Mouse (Mus musculus) CH12.LX (cell line): ENCODE results near the gene Ehf. TPM values are rescaled to one million over a fixed set of nuclear protein-coding genes. Genes with fewer than 3 reads are reported as not detected.

Experiments
- DNase-seq: peaks from one replicate; pipeline ENCODE4 v3.0.0-alpha.2; 2013; ENCODE audit errors: extremely low read depth
- H3K27ac ChIP-seq: 2 replicates; pipeline ENCODE4 v1.5.1; 2012; ENCODE audit warnings: low read depth, mild to moderate bottlenecking, control low read depth, moderate library complexity; ENCODE audit not compliant: insufficient read depth
- H3K27me3 ChIP-seq: replicated peaks from 2 replicates; pipeline ENCODE3; 2012; ENCODE audit warnings: inconsistent platforms
- H3K36me3 ChIP-seq, 2 experiments: replicated peaks in 1 of 2; 2 replicates each; pipeline versions ENCODE3 to v1.6.1; 2012; ENCODE audit warnings: inconsistent platforms in 1 of 2, low read length in 1 of 2, mild to moderate bottlenecking in 1 of 2, mixed read lengths in 1 of 2, moderate library complexity in 1 of 2; ENCODE audit not compliant: control insufficient read depth in 1 of 2, insufficient read depth in 1 of 2
- H3K4me1 ChIP-seq, 2 experiments: 2 replicates each; pipeline ENCODE4 v1.6.1; 2012; ENCODE audit warnings: inconsistent platforms in 1 of 2, moderate library complexity in 1 of 2; ENCODE audit not compliant: insufficient read depth in 2 of 2, control insufficient read depth in 1 of 2
- H3K4me2 ChIP-seq: 2 replicates; pipeline ENCODE4 v1.6.1; 2012; ENCODE audit warnings: low read depth, mild to moderate bottlenecking, control low read depth; ENCODE audit not compliant: poor library complexity, insufficient read depth, severe bottlenecking
- H3K4me3 ChIP-seq, 3 experiments: fragments of 150-350 bp in 1 of 3; sonication (generic) in 1 of 3; replicated peaks in 1 of 3; 2 replicates each; pipeline versions ENCODE3 to v1.5.1; 2011 to 2012; ENCODE audit warnings: low read depth in 2 of 3, low read length in 2 of 3, mild to moderate bottlenecking in 2 of 3, moderate library complexity in 2 of 3, control low read depth in 1 of 3, improper control_type of control experiment in 1 of 3, inconsistent platforms in 1 of 3, mixed read lengths in 1 of 3; ENCODE audit not compliant: poor library complexity in 1 of 3
- H3K79me2 ChIP-seq: replicated peaks from 2 replicates; pipeline ENCODE4 v1.6.1; 2012; ENCODE audit warnings: mild to moderate bottlenecking, moderate library complexity; ENCODE audit not compliant: control insufficient read depth, poor library complexity, insufficient read depth, severe bottlenecking; ENCODE audit errors: extremely low read depth
- H3K9ac ChIP-seq: 2 replicates; pipeline ENCODE4 v1.6.1; 2012; ENCODE audit warnings: low read depth, mild to moderate bottlenecking, control low read depth, moderate library complexity; ENCODE audit not compliant: insufficient read depth
- H3K9me3 ChIP-seq: replicated peaks from 2 replicates; pipeline ENCODE3; 2012; ENCODE audit warnings: low read length, inconsistent platforms, mixed read lengths
- BHLHE40 ChIP-seq: IDR thresholded peaks from 2 replicates; pipeline ENCODE4 v1.6.1; 2011; ENCODE audit warnings: mild to moderate bottlenecking, low read depth, low read length, improper control_type of control experiment
- CHD1 ChIP-seq: IDR thresholded peaks from 2 replicates; pipeline ENCODE4 v1.6.1; 2012; ENCODE audit warnings: low read depth, low read length, improper control_type of control experiment, inconsistent platforms
- CTCF ChIP-seq, 2 experiments: IDR thresholded peaks in 1 of 2; conservative IDR thresholded peaks in 1 of 2; 2 replicates each; pipeline ENCODE4 v1.5.1; 2011 to 2012; ENCODE audit warnings: low read depth in 2 of 2, low read length in 2 of 2, improper control_type of control experiment in 1 of 2, inconsistent platforms in 1 of 2, mild to moderate bottlenecking in 1 of 2, moderate library complexity in 1 of 2
- E2F4 ChIP-seq: IDR thresholded peaks from 2 replicates; pipeline ENCODE4 v1.6.1; 2011; ENCODE audit warnings: low read depth, low read length, improper control_type of control experiment; ENCODE audit not compliant: insufficient replicate concordance
- ELF1 ChIP-seq: IDR thresholded peaks from 2 replicates; pipeline ENCODE4 v1.6.1; 2014; ENCODE audit warnings: low read depth, mild to moderate bottlenecking, inconsistent platforms, low read length, improper control_type of control experiment
- ETS1 ChIP-seq: conservative IDR thresholded peaks from 2 replicates; pipeline ENCODE4 v1.6.1; 2012; ENCODE audit warnings: low read depth, mild to moderate bottlenecking, inconsistent platforms, low read length, improper control_type of control experiment, moderate library complexity
- HCFC1 ChIP-seq: IDR thresholded peaks from 2 replicates; pipeline ENCODE4 v1.6.1; 2012; ENCODE audit warnings: low read depth, mild to moderate bottlenecking, inconsistent platforms, low read length, improper control_type of control experiment
- JUND ChIP-seq: conservative IDR thresholded peaks from 2 replicates; pipeline ENCODE4 v1.6.1; 2011; ENCODE audit warnings: low read depth, low read length, improper control_type of control experiment
- KAT2A ChIP-seq: IDR thresholded peaks from 2 replicates; pipeline ENCODE4 v1.6.1; 2012; ENCODE audit warnings: low read length, improper control_type of control experiment, inconsistent platforms; ENCODE audit not compliant: insufficient replicate concordance
- MAX ChIP-seq: IDR thresholded peaks from 2 replicates; pipeline ENCODE4 v1.6.1; 2011; ENCODE audit warnings: low read length, improper control_type of control experiment
- MAZ ChIP-seq: IDR thresholded peaks from 2 replicates; pipeline ENCODE4 v1.6.1; 2012; ENCODE audit warnings: low read depth, mild to moderate bottlenecking, inconsistent platforms, low read length, improper control_type of control experiment, moderate library complexity
- MXI1 ChIP-seq: IDR thresholded peaks from 2 replicates; pipeline ENCODE4 v1.6.1; 2011; ENCODE audit warnings: mild to moderate bottlenecking, low read depth, low read length, improper control_type of control experiment
- MYC ChIP-seq: IDR thresholded peaks from 2 replicates; pipeline ENCODE4 v1.6.1; 2011; ENCODE audit warnings: low read depth, mild to moderate bottlenecking, improper control_type of control experiment, low read length
- NELFE ChIP-seq: IDR thresholded peaks from 2 replicates; pipeline ENCODE4 v1.6.1; 2011; ENCODE audit warnings: low read depth, low read length, improper control_type of control experiment
- NRF1 ChIP-seq: IDR thresholded peaks from 2 replicates; pipeline ENCODE4 v1.6.1; 2014; ENCODE audit warnings: low read depth, mild to moderate bottlenecking, inconsistent platforms, low read length, improper control_type of control experiment, moderate library complexity
- PAX5 ChIP-seq: IDR thresholded peaks from 2 replicates; pipeline ENCODE4 v1.6.1; 2012; ENCODE audit warnings: low read length, inconsistent platforms, mixed read lengths
- POLR2AphosphoS2 ChIP-seq: IDR thresholded peaks from 2 replicates; pipeline ENCODE4 v1.6.1; 2011; ENCODE audit warnings: low read depth, low read length, improper control_type of control experiment
- RAD21 ChIP-seq: IDR thresholded peaks from 2 replicates; pipeline ENCODE4 v1.6.1; 2011; ENCODE audit warnings: low read depth, mild to moderate bottlenecking, low read length, improper control_type of control experiment, moderate library complexity
- RCOR1 ChIP-seq: conservative IDR thresholded peaks from 2 replicates; pipeline ENCODE4 v1.6.1; 2012; ENCODE audit warnings: low read depth, mild to moderate bottlenecking, inconsistent platforms, low read length, improper control_type of control experiment
- SIN3A ChIP-seq: IDR thresholded peaks from 2 replicates; pipeline ENCODE4 v1.6.1; 2012; ENCODE audit warnings: low read length, improper control_type of control experiment, inconsistent platforms
- TCF12 ChIP-seq: IDR thresholded peaks from 2 replicates; pipeline ENCODE4 v1.6.1; 2014; ENCODE audit warnings: low read depth, mild to moderate bottlenecking, inconsistent platforms, low read length, improper control_type of control experiment
- UBTF ChIP-seq: IDR thresholded peaks from 2 replicates; pipeline ENCODE4 v1.6.1; 2012; ENCODE audit warnings: low read depth, mild to moderate bottlenecking, inconsistent platforms, low read length, improper control_type of control experiment, moderate library complexity
- USF2 ChIP-seq: conservative IDR thresholded peaks from 2 replicates; pipeline ENCODE4 v1.6.1; 2011; ENCODE audit warnings: low read depth, low read length, improper control_type of control experiment
- ZC3H11A ChIP-seq: IDR thresholded peaks from 2 replicates; pipeline ENCODE4 v1.6.1; 2012; ENCODE audit warnings: low read depth, mild to moderate bottlenecking, inconsistent platforms, low read length, improper control_type of control experiment
- ZNF384 ChIP-seq: IDR thresholded peaks from 2 replicates; pipeline ENCODE4 v1.6.1; 2012; ENCODE audit warnings: low read depth, low read length, improper control_type of control experiment, inconsistent platforms
- dilution Hi-C: fragments of 300-500 bp; cut with MboI; formaldehyde crosslinking; loops from 2 replicates; pipeline ENCODE4 v1.14.3; 2020; ENCODE audit warnings: low sequenced_read_pairs; ENCODE audit not compliant: extremely low pct_unique_long_range_greater_than_20kb, extremely low pct_ligation_motif_present
- in situ Hi-C: fragments of 300-500 bp; cut with MboI; formaldehyde crosslinking; loops from 3 replicates; pipeline ENCODE4 v1.14.3; 2019; ENCODE audit warnings: low sequenced_read_pairs, low pct_ligation_motif_present, low pct_unique_long_range_greater_than_20kb, mixed read lengths
- polyA plus RNA-seq: library from polyadenylated mRNA; unstranded; fragments of >175 nt; gene quantifications from 2 replicates; pipeline ENCODE4 v1.2.1, GENCODE M21; 2012; ENCODE audit warnings: low read depth; ENCODE audit not compliant: insufficient read length
- total RNA-seq, 2 experiments: library from RNA; depleted of rRNA; stranded (reverse); fragments of 300-350 nt in 1 of 2; fragments of >200 nt in 1 of 2; gene quantifications; 2 replicates each; pipeline ENCODE4 v1.2.3; 2012 to 2014

Gene Ehf
- total and polyA plus RNA-seq, 3 experiments: 0.63 to 0.64 TPM; not detected in 1

DNA sequence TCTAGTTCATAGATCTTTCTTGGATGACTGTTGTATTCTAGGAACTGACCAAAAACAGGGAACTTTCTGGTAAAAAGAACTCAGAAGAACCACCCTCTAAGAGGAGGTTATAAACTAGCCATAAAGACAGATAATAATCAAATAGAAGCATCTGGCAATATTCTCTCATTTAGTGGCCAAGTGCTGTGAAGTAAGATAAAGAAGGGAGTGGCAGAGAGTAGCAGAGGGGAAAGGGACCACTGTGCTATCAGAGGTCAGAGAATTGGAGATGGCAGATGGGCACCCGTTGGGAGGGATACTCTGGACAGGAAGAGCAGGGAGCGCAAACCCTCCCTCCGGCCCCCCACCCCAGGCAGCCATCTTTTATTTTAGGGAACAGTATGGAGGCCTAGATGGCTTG lies 34.3 kb upstream of the Ehf start:
- TF ChIP-seq BHLHE40 (no peak), RCOR1 (no peak), POLR2AphosphoS2 (no peak)
- Histone ChIP-seq H3K9ac (no peak overlapping the region), H3K9me3 (no peaks in the 10 kb centered on the region), H3K27ac (no peak overlapping the region), H3K4me3 (no peak overlapping the region), H3K27me3 (no peaks in the 10 kb centered on the region), H3K36me3 (no peaks in the 10 kb centered on the region), H3K4me2 (no peak overlapping the region), H3K4me1 (peaks cover 0 to 12% of the 10 kb centered on the region in 2 experiments; a peak in 2 of 4 replicates), H3K79me2 (no peaks in the 10 kb centered on the region)
- in situ Hi-C loops (no loop called here), dilution Hi-C loops (no loop called here)
- DNase-seq: no peak

DNA sequence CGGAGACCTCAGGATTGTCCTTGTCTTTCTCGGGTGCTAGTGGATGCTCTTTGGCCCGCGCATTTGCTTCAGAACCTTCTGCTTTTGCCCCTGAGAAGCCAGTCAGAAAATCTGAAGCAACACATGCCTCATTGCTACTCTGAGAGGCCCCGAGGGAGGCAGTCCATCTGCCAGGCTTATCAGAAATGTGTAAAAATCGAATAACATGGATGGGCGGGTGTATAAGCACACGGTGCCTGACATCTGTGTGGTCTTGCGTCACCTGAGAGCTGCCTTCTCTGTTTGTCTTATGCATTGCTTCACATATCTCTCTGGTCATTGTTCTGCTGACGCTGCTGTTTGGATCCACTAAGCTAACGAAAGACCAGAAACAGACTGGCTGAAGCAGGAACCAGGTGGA lies 33.5 kb upstream of the Ehf start:
- H3K36me3 ChIP-seq: no peaks in the 10 kb centered on the region
- H3K4me3 ChIP-seq: no peak overlapping the region
- H3K27me3 ChIP-seq: no peaks in the 10 kb centered on the region
- H3K4me1 ChIP-seq: peaks cover 0 to 5% of the 10 kb centered on the region in 2 experiments; a peak in 2 of 4 replicates
- DNase-seq: no peak
- in situ Hi-C loops (no loop called here), dilution Hi-C loops (no loop called here)
- H3K9ac ChIP-seq: no peak overlapping the region
- H3K27ac ChIP-seq: no peak overlapping the region
- no peaks in the 10 kb centered on the region for H3K9me3 ChIP-seq
- no peak overlapping the region for H3K4me2 ChIP-seq
- H3K79me2 ChIP-seq: no peaks in the 10 kb centered on the region
- TF ChIP-seq MAZ (no peak), ELF1 (no peak), NRF1 (no peak), CHD1 (no peak), BHLHE40 (no peak), USF2 (no peak), TCF12 (no peak), RCOR1 (no peak), CTCF (conservative IDR thresholded peaks at IDR 0.05 in 1 of 2, IDR thresholded peaks at IDR 0.05 in 1 of 2; ENCODE audit: low read depth in 2 of 2, low read length in 2 of 2) (no peak), MXI1 (no peak), MAX (no peak), RAD21 (no peak), ZC3H11A (no peak)

DNA sequence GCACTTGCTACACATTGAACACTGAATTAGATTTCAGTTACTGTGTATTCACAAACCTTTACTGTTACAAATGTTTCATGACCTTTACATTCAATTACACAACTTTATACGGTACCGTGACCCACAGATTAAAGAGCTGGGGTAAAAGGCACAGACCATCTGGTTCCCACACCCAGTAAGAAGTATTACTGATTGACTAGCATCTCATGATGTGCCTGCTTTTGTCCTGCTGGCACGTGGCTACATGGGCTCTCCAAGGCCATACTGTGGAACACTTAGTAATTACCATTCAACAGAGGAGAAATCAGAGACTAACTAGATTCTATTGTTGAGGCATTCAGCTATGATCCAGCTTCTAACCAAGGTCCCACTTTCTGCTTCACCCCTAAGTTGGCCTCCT lies 32.9 kb upstream of the Ehf start:
- no peak overlapping the region for H3K4me3 ChIP-seq
- H3K9me3 ChIP-seq: no peaks in the 10 kb centered on the region
- dilution Hi-C loops: no loop called here
- no peak for TF ChIP-seq HCFC1
- no peak for TF ChIP-seq CTCF (conservative IDR thresholded peaks at IDR 0.05 in 1 of 2, IDR thresholded peaks at IDR 0.05 in 1 of 2; ENCODE audit: low read depth in 2 of 2, low read length in 2 of 2)
- no peak for TF ChIP-seq PAX5
- no peak for TF ChIP-seq MXI1
- TF ChIP-seq MAX: no peak
- no peak for TF ChIP-seq MYC
- TF ChIP-seq ETS1: no peak
- TF ChIP-seq NRF1: no peak
- TF ChIP-seq E2F4: no peak
- TF ChIP-seq TCF12: no peak
- no peak for TF ChIP-seq NELFE
- no peak for TF ChIP-seq UBTF
- TF ChIP-seq JUND: no peak
- no peak for TF ChIP-seq KAT2A
- TF ChIP-seq RAD21: no peak
- no peak for TF ChIP-seq SIN3A
- TF ChIP-seq ZNF384: no peak
- in situ Hi-C loops: no loop called here
- H3K36me3 ChIP-seq: no peaks in the 10 kb centered on the region
- no peak for DNase-seq
- H3K4me2 ChIP-seq: no peak overlapping the region
- H3K79me2 ChIP-seq: no peaks in the 10 kb centered on the region
- no peak overlapping the region for H3K27ac ChIP-seq
- no peak overlapping the region for H3K9ac ChIP-seq
- H3K27me3 ChIP-seq: no peaks in the 10 kb centered on the region
- H3K4me1 ChIP-seq: no peaks in the 10 kb centered on the region
